Mouse (Mus musculus): ENCODE data around the gene Gm26661.
A peak's percentile ranks its signal among the peaks of the same experiment; 100 is the strongest.

The Gm26661 gene

GRCm38 (mm10) chr14:7791532-7792159, at the start of gene Gm26661:
Gm26661 (plus strand) TSS chr14:7791587.
- DNase-seq: peak; percentile 17 to 34

DNA sequence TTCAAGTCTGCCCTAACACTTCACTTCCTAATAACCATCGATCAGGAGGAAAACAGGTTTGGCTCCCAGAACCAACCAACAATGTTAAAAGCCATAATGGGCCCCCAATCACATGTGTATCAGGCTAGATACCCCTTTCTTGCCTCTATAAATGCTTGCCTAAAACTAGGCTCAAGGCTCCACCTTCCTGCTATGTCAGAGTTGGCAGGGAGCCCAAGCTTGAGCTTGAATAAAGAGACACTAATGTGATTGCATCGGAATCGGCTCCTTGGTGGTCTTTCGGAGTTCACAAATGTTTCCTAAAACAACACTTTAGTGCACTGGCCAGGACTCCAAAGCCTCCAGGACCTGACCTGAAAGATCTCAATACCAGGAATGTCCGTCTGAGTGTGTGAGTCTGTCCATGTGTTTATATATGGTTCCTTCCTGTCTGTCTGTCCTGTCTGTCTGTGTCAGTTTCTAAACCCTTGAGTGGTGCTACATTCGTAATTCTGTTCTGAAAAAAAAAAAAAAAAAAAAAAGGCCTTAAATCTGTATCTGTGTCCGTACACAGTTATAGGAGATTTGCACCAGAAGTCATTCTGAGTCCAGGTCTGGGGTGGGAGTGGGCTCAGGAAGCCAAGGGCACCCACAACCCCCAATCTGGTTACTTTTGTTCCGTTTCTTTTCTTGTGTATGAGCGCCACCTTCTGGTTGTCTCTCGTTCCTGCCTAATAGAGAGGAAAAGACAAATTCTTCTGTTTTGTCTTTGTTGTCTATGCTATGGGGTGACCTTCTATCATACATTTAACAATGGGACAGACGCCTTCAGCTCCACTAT, 42.2 kb upstream of the Gm26661 start:
- DNase-seq: peak in 1 of 2 experiments; percentile 25

GRCm38 (mm10) chr14:7749764-7750089, 41.7 kb upstream of the Gm26661 start:
- DNase-seq: no peak

GRCm38 (mm10) chr14:7765569-7766314, 25.6 kb upstream of the Gm26661 start:
- DNase-seq: peak; percentile 60 to 79

GRCm38 (mm10) chr14:7773714-7774389, 17.5 kb upstream of the Gm26661 start:
- peak; percentile 49 to 70 for DNase-seq

- DNase-seq: no peak
Measured at GRCm38 (mm10) chr14:7786073-7786472, 5.3 kb upstream of the Gm26661 start.

GRCm38 (mm10) chr14:7789266-7790030, 1.9 kb upstream of the Gm26661 start:
- DNase-seq: no peak

DNA sequence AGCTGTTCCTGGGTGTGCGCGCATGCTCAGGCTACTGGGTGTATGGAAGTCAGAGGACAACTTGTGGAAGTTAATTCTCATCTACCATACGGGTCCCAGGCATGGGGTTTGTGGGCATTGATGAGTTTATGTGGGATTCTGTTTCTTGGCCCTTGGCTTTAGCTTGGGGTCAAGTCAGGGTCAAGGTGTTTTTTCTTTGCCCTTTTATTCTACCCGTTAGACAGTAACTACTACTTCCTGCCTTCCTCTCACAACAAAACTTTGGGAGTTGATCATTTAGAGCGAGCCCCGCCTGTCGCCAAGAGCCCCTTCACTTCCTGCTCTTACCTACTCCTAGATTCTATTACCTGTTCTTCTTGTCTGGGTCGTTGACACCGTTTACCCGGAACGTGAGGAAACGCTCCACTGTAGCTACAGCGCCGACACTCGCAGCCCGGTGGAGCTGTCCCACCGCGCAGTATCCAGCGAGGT, 291 bp upstream of the Gm26661 start:
- no peak for DNase-seq

GRCm38 (mm10) chr14:7795961-7796360, 4.6 kb downstream of the Gm26661 start:
- DNase-seq: no peak

DNA sequence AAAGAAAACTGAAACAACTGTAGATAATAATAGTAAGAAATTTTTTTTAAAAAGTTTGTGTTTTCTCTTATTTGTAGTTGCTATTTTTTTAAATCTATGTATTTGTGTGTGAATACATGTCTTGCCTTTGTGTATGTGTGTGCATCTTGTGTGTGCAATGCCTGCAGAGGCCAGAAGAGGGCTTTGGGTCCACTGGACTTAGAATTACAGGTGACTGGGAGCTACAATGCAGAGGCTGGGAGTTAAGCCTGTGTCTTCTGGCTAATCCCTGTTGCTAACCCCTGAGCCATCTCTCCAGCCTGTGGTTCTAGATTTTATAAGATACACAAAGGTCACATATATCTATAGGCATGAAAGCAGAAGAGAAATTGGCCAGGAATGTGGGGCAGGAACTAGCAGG, 9.2 kb downstream of the Gm26661 start:
- DNase-seq: no peak

DNA sequence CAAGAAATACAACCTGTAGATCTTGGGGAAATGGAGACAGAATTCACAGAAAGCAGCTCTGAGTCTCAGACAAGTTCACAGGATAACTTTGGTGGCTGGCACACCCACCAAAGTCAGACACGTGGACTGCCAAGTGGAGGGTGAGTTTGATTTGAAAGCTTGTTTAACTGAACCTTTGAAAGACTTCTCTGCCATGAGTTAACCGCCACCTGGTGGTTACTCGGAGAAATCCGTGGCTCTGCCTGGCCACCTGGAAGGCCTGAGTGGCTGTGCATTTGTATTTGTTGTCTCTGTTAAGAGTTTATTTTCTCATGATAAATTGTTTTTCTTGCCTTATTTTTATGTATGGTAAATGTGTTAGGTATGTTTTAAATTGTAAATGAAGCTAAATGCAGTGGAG, 10.4 kb downstream of the Gm26661 start:
- DNase-seq: peak in 1 of 2 experiments; percentile 34

- DNase-seq: no peak
Measured at GRCm38 (mm10) chr14:7803874-7804557, 12.6 kb downstream of the Gm26661 start.

- DNase-seq: no peak
Measured at GRCm38 (mm10) chr14:7804558-7804905, 13.1 kb downstream of the Gm26661 start.

GRCm38 (mm10) chr14:7807711-7808110, 16.3 kb downstream of the Gm26661 start:
- no peak for DNase-seq

- no peak for DNase-seq
Measured at GRCm38 (mm10) chr14:7808501-7808981, 17.2 kb downstream of the Gm26661 start.

DNA sequence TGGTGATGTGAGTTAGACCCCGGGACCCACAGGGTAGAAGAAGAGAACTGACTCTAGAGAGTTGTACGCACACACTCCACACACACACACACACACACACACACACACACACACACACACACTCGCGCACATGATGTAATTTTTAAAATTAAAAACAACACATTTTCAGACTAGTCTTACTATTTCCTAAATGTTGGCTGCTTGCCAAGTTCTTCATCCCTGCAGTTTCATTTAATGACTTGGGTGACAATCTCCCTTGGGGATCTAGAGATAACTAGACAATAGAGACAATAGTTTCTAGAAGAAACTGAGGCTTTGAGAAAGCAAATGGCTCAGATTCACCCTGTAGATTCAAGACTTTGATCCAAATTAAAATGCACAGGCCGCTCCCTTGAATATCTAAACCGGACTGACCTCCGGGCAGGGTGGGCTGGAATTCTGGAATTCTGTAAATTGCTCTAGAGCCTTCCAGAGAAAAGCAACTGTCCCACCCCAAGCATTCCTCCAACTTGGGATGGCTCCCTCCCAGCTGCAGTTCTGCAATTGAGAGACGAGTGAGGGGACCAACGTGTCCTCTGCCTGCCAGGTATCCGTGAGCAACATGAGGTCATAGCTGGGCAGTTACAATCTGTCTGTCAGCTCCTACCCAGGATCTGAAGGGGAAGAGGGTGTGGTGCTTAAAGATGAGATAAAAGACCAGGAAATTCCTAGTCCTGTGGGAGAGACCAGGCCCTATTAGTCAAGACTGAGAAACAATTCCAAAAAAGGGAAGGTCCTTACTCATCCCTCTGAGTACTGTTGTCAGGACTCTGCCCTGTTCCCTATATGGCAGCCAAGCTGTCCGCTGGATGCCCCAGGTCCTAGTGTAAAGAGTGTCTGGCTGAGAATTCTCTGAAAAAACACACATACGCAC, 17.9 kb downstream of the Gm26661 start:
- no peak for DNase-seq

DNA sequence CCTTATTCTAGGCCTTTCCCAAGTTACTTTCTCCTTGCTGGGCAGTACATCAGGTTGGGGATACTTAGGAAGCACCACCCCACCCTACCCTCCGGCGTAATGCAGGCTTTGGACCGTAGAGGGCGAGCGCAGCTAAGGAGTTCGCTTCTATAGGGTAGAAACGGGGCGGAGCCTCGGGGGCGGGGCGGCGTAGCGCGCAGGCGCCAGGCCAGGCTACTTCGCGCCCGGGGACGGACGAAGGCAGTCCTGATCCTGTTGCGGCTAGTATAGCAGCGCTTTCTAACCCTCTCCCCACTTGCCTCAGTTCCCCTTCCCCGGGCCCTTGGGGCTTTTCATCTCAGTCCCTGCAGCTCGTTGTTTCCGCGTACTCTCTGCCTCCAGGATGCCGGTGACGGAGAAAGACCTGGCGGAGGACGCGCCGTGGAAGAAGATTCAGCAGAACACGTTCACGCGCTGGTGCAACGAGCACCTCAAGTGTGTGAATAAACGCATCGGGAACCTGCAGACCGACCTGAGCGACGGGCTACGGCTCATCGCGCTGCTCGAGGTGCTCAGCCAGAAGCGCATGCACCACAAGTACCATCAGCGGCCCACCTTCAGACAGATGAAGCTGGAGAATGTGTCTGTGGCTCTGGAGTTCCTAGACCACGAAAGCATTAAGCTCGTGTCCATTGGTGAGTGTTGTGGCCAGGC, 26.5 kb downstream of the Gm26661 start, which contains the start of gene Flnb:
Gene Flnb, plus strand, starts transcription at position 188 of the 693 bp plus-strand sequence.
- DNase-seq: peak; percentile 91 to 99

GRCm38 (mm10) chr14:7818463-7819121, 27.2 kb downstream of the Gm26661 start:
- peak; percentile 13 to 24 for DNase-seq

DNA sequence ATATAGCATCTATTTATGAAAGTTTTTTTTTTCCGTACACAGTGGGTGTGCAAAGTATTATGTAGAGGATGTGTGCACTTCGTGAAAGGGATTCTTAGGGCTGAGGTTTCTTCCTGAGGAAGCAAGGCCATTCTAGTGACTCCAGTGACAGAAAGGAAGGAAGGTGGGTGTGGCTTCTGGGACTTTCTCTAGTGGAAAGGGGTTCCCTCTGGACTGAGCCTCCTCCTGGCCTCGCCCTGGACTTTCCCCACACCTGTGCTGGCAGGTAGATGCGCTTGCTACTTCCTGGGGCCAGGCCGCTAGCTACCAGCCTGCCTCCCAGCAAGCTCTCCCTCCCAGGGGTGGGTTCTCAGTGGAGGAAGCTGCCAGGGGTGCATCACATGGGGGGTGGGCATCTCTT, 28.1 kb downstream of the Gm26661 start:
- no peak for DNase-seq
